Mouse (Mus musculus): Measurements from ENCODE around the gene Hcst. TPM values are rescaled to one million over a fixed set of nuclear protein-coding genes. Genes with fewer than 3 reads are reported as not detected.

Gene Hcst
- total and polyA plus RNA-seq, 3 experiments: 7.1 to 28.1 TPM; not detected in 1

DNA sequence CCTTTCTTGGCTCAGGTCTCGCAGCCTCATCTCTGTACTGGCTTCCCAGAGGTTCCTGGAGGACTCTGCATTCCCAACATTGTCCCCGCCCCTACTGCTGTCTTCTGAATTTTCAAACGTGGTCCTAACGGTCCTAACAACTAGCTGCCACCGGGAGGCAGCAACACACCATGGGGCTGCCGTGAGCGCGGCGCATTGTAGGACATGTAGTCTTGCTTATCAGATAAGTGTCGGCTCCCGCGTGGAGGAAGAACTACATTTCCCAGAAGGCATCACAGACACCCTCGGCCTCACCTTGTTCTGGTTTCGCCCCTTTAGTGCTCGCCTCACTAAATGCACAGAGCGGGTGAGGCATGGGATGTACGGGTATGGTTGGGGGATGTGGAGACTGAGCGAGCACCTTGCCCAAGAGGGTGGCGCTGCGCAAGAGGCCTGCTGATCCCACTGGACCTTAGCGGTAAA lies 46.1 kb downstream of the Hcst start (continued):
- peak; percentile 90 for TF ChIP-seq ZC3H11A (IDR thresholded peaks at IDR 0.05; ENCODE audit: low read depth, low read length)
- 0 out of 2 replicates have a peak, but pooled peaks have one; percentile 31 for TF ChIP-seq TBP (IDR thresholded peaks at IDR 0.05; ENCODE audit: low read depth, low read length)

Other genes starting within 250 kb of the Hcst start
Only the 30 nearest of the 34 such genes appear.
- 109 and 128 TPM in 2 replicates for gene Polr2i, start 187.9 kb downstream of the Hcst start, total RNA-seq (2012; rRNA removed)
- 100 to 1,000 TPM in 1 of 2 experiments, not detected in 1; 118 TPM for gene Polr2i, start 187.9 kb downstream of the Hcst start, polyA plus RNA-seq (2012; ENCODE audit: insufficient read depth in 1 of 2, insufficient read length in 2 of 2, low read depth in 1 of 2, low replicate concordance in 2 of 2, missing spikeins in 1 of 2)
- gene Tbcb, start 187.6 kb downstream of the Hcst start, total RNA-seq (2012; rRNA removed): 54.8 and 55.0 TPM in 2 replicates
- gene Tbcb, start 187.6 kb downstream of the Hcst start, polyA plus RNA-seq (2012; ENCODE audit: insufficient read depth in 1 of 2, insufficient read length in 2 of 2, low read depth in 1 of 2, low replicate concordance in 2 of 2, missing spikeins in 1 of 2): 10 to 100 TPM in 1 of 2 experiments, not detected in 1; 72.6 TPM
- not detected in 2 replicates for gene Ovol3, start 184.1 kb downstream of the Hcst start, total RNA-seq (2012; rRNA removed)
- under 1 TPM in 1 of 2 experiments, not detected in 1; 0.17 TPM for gene Ovol3, start 184.1 kb downstream of the Hcst start, polyA plus RNA-seq (2012; ENCODE audit: insufficient read depth in 1 of 2, insufficient read length in 2 of 2, low read depth in 1 of 2, low replicate concordance in 2 of 2, missing spikeins in 1 of 2)
- 0.42 and 0.73 TPM in 2 replicates for gene Thap8, start 139.8 kb downstream of the Hcst start, total RNA-seq (2012; rRNA removed)
- under 1 TPM in 1 of 2 experiments, not detected in 1; 0.46 TPM for gene Thap8, start 139.8 kb downstream of the Hcst start, polyA plus RNA-seq (2012; ENCODE audit: insufficient read depth in 1 of 2, insufficient read length in 2 of 2, low read depth in 1 of 2, low replicate concordance in 2 of 2, missing spikeins in 1 of 2)
- gene Wdr62, start 139.4 kb downstream of the Hcst start, total RNA-seq (2012; rRNA removed): 4.9 and 6.5 TPM in 2 replicates
- gene Wdr62, start 139.4 kb downstream of the Hcst start, polyA plus RNA-seq (2012; ENCODE audit: insufficient read depth in 1 of 2, insufficient read length in 2 of 2, low read depth in 1 of 2, low replicate concordance in 2 of 2, missing spikeins in 1 of 2): 10 to 100 TPM; 30.5 to 44.8 TPM
- not detected in 2 replicates for gene Clip3, start 128.1 kb downstream of the Hcst start, total RNA-seq (2012; rRNA removed)
- under 1 TPM in 1 of 2 experiments, not detected in 1; 0.19 TPM for gene Clip3, start 128.1 kb downstream of the Hcst start, polyA plus RNA-seq (2012; ENCODE audit: insufficient read depth in 1 of 2, insufficient read length in 2 of 2, low read depth in 1 of 2, low replicate concordance in 2 of 2, missing spikeins in 1 of 2)
- 15.0 and 16.2 TPM in 2 replicates for gene Alkbh6, start 111.1 kb downstream of the Hcst start, total RNA-seq (2012; rRNA removed)
- gene Alkbh6, start 111.1 kb downstream of the Hcst start, polyA plus RNA-seq (2012; ENCODE audit: insufficient read depth in 1 of 2, insufficient read length in 2 of 2, low read depth in 1 of 2, low replicate concordance in 2 of 2, missing spikeins in 1 of 2): 10 to 100 TPM in 1 of 2 experiments, not detected in 1; 24.6 TPM
- 0.31 and 0.42 TPM in 2 replicates for gene Syne4, start 105.0 kb downstream of the Hcst start, total RNA-seq (2012; rRNA removed)
- gene Syne4, start 105.0 kb downstream of the Hcst start, polyA plus RNA-seq (2012; ENCODE audit: insufficient read depth in 1 of 2, insufficient read length in 2 of 2, low read depth in 1 of 2, low replicate concordance in 2 of 2, missing spikeins in 1 of 2): under 1 TPM in 1 of 2 experiments, not detected in 1; 0.82 TPM
- gene E130208F15Rik, start 98.1 kb downstream of the Hcst start, total RNA-seq (2012; rRNA removed): 0.92 and 0.96 TPM in 2 replicates
- gene E130208F15Rik, start 98.1 kb downstream of the Hcst start, polyA plus RNA-seq (2012; ENCODE audit: insufficient read depth in 1 of 2, insufficient read length in 2 of 2, low read depth in 1 of 2, low replicate concordance in 2 of 2, missing spikeins in 1 of 2): 1 to 10 TPM in 1 of 2 experiments, not detected in 1; 3.2 TPM
- 4.3 and 4.5 TPM in 2 replicates for gene Sdhaf1, start 96.0 kb downstream of the Hcst start, total RNA-seq (2012; rRNA removed)
- gene Sdhaf1, start 96.0 kb downstream of the Hcst start, polyA plus RNA-seq (2012; ENCODE audit: insufficient read depth in 1 of 2, insufficient read length in 2 of 2, low read depth in 1 of 2, low replicate concordance in 2 of 2, missing spikeins in 1 of 2): 1 to 10 TPM in 1 of 2 experiments, not detected in 1; 8.1 TPM
- gene Lrfn3, start 57.1 kb downstream of the Hcst start, total RNA-seq (2012; rRNA removed): not detected in 2 replicates
- gene Lrfn3, start 57.1 kb downstream of the Hcst start, polyA plus RNA-seq (2012; ENCODE audit: insufficient read depth in 1 of 2, insufficient read length in 2 of 2, low read depth in 1 of 2, low replicate concordance in 2 of 2, missing spikeins in 1 of 2): not detected
- 2.8 and 3.9 TPM in 2 replicates for gene Tyrobp, start 6.1 kb downstream of the Hcst start, total RNA-seq (2012; rRNA removed)
- gene Tyrobp, start 6.1 kb downstream of the Hcst start, polyA plus RNA-seq (2012; ENCODE audit: insufficient read depth in 1 of 2, insufficient read length in 2 of 2, low read depth in 1 of 2, low replicate concordance in 2 of 2, missing spikeins in 1 of 2): 10 to 100 TPM in 1 of 2 experiments, not detected in 1; 13.6 TPM
- gene Nfkbid, start 1.9 kb upstream of the Hcst start, total RNA-seq (2012; rRNA removed): 6.2 and 7.0 TPM in 2 replicates
- gene Nfkbid, start 1.9 kb upstream of the Hcst start, polyA plus RNA-seq (2012; ENCODE audit: insufficient read depth in 1 of 2, insufficient read length in 2 of 2, low read depth in 1 of 2, low replicate concordance in 2 of 2, missing spikeins in 1 of 2): 10 to 100 TPM in 1 of 2 experiments, not detected in 1; 16.7 TPM
- gene Aplp1, start 25.7 kb upstream of the Hcst start, total RNA-seq (2012; rRNA removed): 1.5 and 1.9 TPM in 2 replicates
- gene Aplp1, start 25.7 kb upstream of the Hcst start, polyA plus RNA-seq (2012; ENCODE audit: insufficient read depth in 1 of 2, insufficient read length in 2 of 2, low read depth in 1 of 2, low replicate concordance in 2 of 2, missing spikeins in 1 of 2): 1 to 10 TPM in 1 of 2 experiments, not detected in 1; 7.1 TPM
- gene Kirrel2, start 37.8 kb upstream of the Hcst start, total RNA-seq (2012; rRNA removed): not detected in 2 replicates
- gene Kirrel2, start 37.8 kb upstream of the Hcst start, polyA plus RNA-seq (2012; ENCODE audit: insufficient read depth in 1 of 2, insufficient read length in 2 of 2, low read depth in 1 of 2, low replicate concordance in 2 of 2, missing spikeins in 1 of 2): not detected
- 1.3 and 2.3 TPM in 2 replicates for gene Nphs1, start 38.5 kb upstream of the Hcst start, total RNA-seq (2012; rRNA removed)
- gene Nphs1, start 38.5 kb upstream of the Hcst start, polyA plus RNA-seq (2012; ENCODE audit: insufficient read depth in 1 of 2, insufficient read length in 2 of 2, low read depth in 1 of 2, low replicate concordance in 2 of 2, missing spikeins in 1 of 2): 1 to 10 TPM in 1 of 2 experiments, not detected in 1; 1.2 TPM
- gene Prodh2, start 73.8 kb upstream of the Hcst start, total RNA-seq (2012; rRNA removed): not detected in 2 replicates
- not detected for gene Prodh2, start 73.8 kb upstream of the Hcst start, polyA plus RNA-seq (2012; ENCODE audit: insufficient read depth in 1 of 2, insufficient read length in 2 of 2, low read depth in 1 of 2, low replicate concordance in 2 of 2, missing spikeins in 1 of 2)
- 1.8 and 2.4 TPM in 2 replicates for gene Arhgap33, start 115.2 kb upstream of the Hcst start, total RNA-seq (2012; rRNA removed)
- 10 to 100 TPM in 1 of 2 experiments, not detected in 1; 22.3 TPM for gene Arhgap33, start 115.2 kb upstream of the Hcst start, polyA plus RNA-seq (2012; ENCODE audit: insufficient read depth in 1 of 2, insufficient read length in 2 of 2, low read depth in 1 of 2, low replicate concordance in 2 of 2, missing spikeins in 1 of 2)
- gene Hspb6, start 132.3 kb upstream of the Hcst start, total RNA-seq (2012; rRNA removed): 1.2 and 1.5 TPM in 2 replicates
- gene Hspb6, start 132.3 kb upstream of the Hcst start, polyA plus RNA-seq (2012; ENCODE audit: insufficient read depth in 1 of 2, insufficient read length in 2 of 2, low read depth in 1 of 2, low replicate concordance in 2 of 2, missing spikeins in 1 of 2): 10 to 100 TPM in 1 of 2 experiments, not detected in 1; 12.4 TPM
- 2.3 and 2.4 TPM in 2 replicates for gene Proser3, start 132.4 kb upstream of the Hcst start, total RNA-seq (2012; rRNA removed)
- gene Proser3, start 132.4 kb upstream of the Hcst start, polyA plus RNA-seq (2012; ENCODE audit: insufficient read depth in 1 of 2, insufficient read length in 2 of 2, low read depth in 1 of 2, low replicate concordance in 2 of 2, missing spikeins in 1 of 2): 1 to 10 TPM in 1 of 2 experiments, not detected in 1; 8.9 TPM
- gene Lin37, start 140.0 kb upstream of the Hcst start, total RNA-seq (2012; rRNA removed): 10.9 and 12.0 TPM in 2 replicates
- 10 to 100 TPM in 1 of 2 experiments, not detected in 1; 49.8 TPM for gene Lin37, start 140.0 kb upstream of the Hcst start, polyA plus RNA-seq (2012; ENCODE audit: insufficient read depth in 1 of 2, insufficient read length in 2 of 2, low read depth in 1 of 2, low replicate concordance in 2 of 2, missing spikeins in 1 of 2)
- 67.2 and 74.2 TPM in 2 replicates for gene U2af1l4, start 143.4 kb upstream of the Hcst start, total RNA-seq (2012; rRNA removed)
- 10 to 100 TPM in 1 of 2 experiments, not detected in 1; 72.5 TPM for gene U2af1l4, start 143.4 kb upstream of the Hcst start, polyA plus RNA-seq (2012; ENCODE audit: insufficient read depth in 1 of 2, insufficient read length in 2 of 2, low read depth in 1 of 2, low replicate concordance in 2 of 2, missing spikeins in 1 of 2)
- gene Gm49396, start 143.5 kb upstream of the Hcst start, total RNA-seq (2012; rRNA removed): 1.4 and 1.9 TPM in 2 replicates
- gene Gm49396, start 143.5 kb upstream of the Hcst start, polyA plus RNA-seq (2012; ENCODE audit: insufficient read depth in 1 of 2, insufficient read length in 2 of 2, low read depth in 1 of 2, low replicate concordance in 2 of 2, missing spikeins in 1 of 2): 1 to 10 TPM in 1 of 2 experiments, not detected in 1; 4.2 TPM
- gene Psenen, start 143.8 kb upstream of the Hcst start, total RNA-seq (2012; rRNA removed): 43.0 and 60.8 TPM in 2 replicates
- 100 to 1,000 TPM in 1 of 2 experiments, not detected in 1; 157 TPM for gene Psenen, start 143.8 kb upstream of the Hcst start, polyA plus RNA-seq (2012; ENCODE audit: insufficient read depth in 1 of 2, insufficient read length in 2 of 2, low read depth in 1 of 2, low replicate concordance in 2 of 2, missing spikeins in 1 of 2)
- 1.3 and 1.7 TPM in 2 replicates for gene Igflr1, start 145.6 kb upstream of the Hcst start, total RNA-seq (2012; rRNA removed)
- gene Igflr1, start 145.6 kb upstream of the Hcst start, polyA plus RNA-seq (2012; ENCODE audit: insufficient read depth in 1 of 2, insufficient read length in 2 of 2, low read depth in 1 of 2, low replicate concordance in 2 of 2, missing spikeins in 1 of 2): 1 to 10 TPM in 1 of 2 experiments, not detected in 1; 3.1 TPM
- gene Kmt2b, start 168.9 kb upstream of the Hcst start, total RNA-seq (2012; rRNA removed): 13.2 and 15.6 TPM in 2 replicates
- 10 to 100 TPM in 1 of 2 experiments, not detected in 1; 48.2 TPM for gene Kmt2b, start 168.9 kb upstream of the Hcst start, polyA plus RNA-seq (2012; ENCODE audit: insufficient read depth in 1 of 2, insufficient read length in 2 of 2, low read depth in 1 of 2, low replicate concordance in 2 of 2, missing spikeins in 1 of 2)
- gene Zbtb32, start 179.1 kb upstream of the Hcst start, total RNA-seq (2012; rRNA removed): 20.1 and 25.9 TPM in 2 replicates
- gene Zbtb32, start 179.1 kb upstream of the Hcst start, polyA plus RNA-seq (2012; ENCODE audit: insufficient read depth in 1 of 2, insufficient read length in 2 of 2, low read depth in 1 of 2, low replicate concordance in 2 of 2, missing spikeins in 1 of 2): 10 to 100 TPM in 1 of 2 experiments, not detected in 1; 32.8 TPM
- 0.42 and 0.54 TPM in 2 replicates for gene Upk1a, start 193.0 kb upstream of the Hcst start, total RNA-seq (2012; rRNA removed)
- 1 to 10 TPM in 1 of 2 experiments, not detected in 1; 1.6 TPM for gene Upk1a, start 193.0 kb upstream of the Hcst start, polyA plus RNA-seq (2012; ENCODE audit: insufficient read depth in 1 of 2, insufficient read length in 2 of 2, low read depth in 1 of 2, low replicate concordance in 2 of 2, missing spikeins in 1 of 2)
- 566 and 611 TPM in 2 replicates for gene Cox6b1, start 206.3 kb upstream of the Hcst start, total RNA-seq (2012; rRNA removed)
- gene Cox6b1, start 206.3 kb upstream of the Hcst start, polyA plus RNA-seq (2012; ENCODE audit: insufficient read depth in 1 of 2, insufficient read length in 2 of 2, low read depth in 1 of 2, low replicate concordance in 2 of 2, missing spikeins in 1 of 2): 100 to 1,000 TPM in 1 of 2 experiments, not detected in 1; 799 TPM
- gene Etv2, start 216.0 kb upstream of the Hcst start, total RNA-seq (2012; rRNA removed): 0.15 TPM in 1 of 2 replicates, not detected in the other
- not detected for gene Etv2, start 216.0 kb upstream of the Hcst start, polyA plus RNA-seq (2012; ENCODE audit: insufficient read depth in 1 of 2, insufficient read length in 2 of 2, low read depth in 1 of 2, low replicate concordance in 2 of 2, missing spikeins in 1 of 2)

Measured in MEL (cell line).